Mouse (Mus musculus): ENCODE measurements around the gene Slc9a3r2. TPM values are rescaled to one million over a fixed set of nuclear protein-coding genes. Genes with fewer than 3 reads are reported as not detected.

The Slc9a3r2 gene
- polyA plus RNA-seq (2017; shearing (Covaris generic)): 0.20 TPM

GRCm38 (mm10) chr17:24650070-24650616 lies at the start of gene Slc9a3r2:
Gene Slc9a3r2 (minus strand): TSS chr17:24650327.

DNA sequence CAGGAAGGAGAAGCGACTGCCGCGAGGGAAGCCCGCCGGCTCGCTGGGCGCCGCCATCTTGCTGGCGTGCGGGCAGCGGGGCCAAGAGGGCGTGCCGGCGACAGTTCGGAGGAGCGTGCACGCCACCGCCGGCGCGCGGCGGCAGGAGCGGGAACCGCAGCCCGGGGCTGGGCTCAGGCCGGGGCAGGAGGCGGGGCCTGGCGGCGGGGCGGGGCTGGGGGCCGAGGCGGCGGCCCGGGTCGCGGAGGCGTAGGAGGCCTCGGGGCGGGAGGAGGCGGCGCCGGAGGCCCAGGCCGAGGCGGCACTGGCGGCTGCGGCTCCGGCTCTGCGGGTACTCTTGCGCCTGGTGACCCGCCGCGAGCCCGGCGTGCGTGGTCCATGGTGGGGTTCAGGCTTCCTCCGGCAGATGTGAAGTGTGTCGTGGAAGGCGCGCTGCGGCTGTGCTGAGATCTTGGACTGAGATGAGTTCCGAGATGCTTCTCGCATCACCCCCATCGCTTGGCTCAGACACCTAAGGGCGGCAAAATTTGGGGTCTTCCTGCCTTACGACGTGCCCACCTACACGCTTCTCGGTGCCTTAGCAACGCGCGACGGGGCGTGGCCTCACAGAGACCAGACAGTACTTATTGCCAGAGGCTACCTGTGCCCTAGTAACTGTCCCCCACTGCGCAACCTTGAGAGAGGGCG lies 46.0 kb upstream of the Slc9a3r2 start, which contains the start of the genes Gfer and Noxo1:
TSS of gene Gfer (minus strand) at position 146 of the 687 bp plus-strand sequence.
TSS of gene Noxo1 (plus strand) at position 224 of the 687 bp plus-strand sequence.

GRCm38 (mm10) chr17:24689251-24690081 lies 39.3 kb upstream of the Slc9a3r2 start, which contains the start of gene Syngr3:
Gene Syngr3 (minus strand): TSS chr17:24689955.

GRCm38 (mm10) chr17:24669545-24670245 lies 19.6 kb upstream of the Slc9a3r2 start, which contains the start of gene Zfp598:
Gene Zfp598 (plus strand): TSS chr17:24669687.

DNA sequence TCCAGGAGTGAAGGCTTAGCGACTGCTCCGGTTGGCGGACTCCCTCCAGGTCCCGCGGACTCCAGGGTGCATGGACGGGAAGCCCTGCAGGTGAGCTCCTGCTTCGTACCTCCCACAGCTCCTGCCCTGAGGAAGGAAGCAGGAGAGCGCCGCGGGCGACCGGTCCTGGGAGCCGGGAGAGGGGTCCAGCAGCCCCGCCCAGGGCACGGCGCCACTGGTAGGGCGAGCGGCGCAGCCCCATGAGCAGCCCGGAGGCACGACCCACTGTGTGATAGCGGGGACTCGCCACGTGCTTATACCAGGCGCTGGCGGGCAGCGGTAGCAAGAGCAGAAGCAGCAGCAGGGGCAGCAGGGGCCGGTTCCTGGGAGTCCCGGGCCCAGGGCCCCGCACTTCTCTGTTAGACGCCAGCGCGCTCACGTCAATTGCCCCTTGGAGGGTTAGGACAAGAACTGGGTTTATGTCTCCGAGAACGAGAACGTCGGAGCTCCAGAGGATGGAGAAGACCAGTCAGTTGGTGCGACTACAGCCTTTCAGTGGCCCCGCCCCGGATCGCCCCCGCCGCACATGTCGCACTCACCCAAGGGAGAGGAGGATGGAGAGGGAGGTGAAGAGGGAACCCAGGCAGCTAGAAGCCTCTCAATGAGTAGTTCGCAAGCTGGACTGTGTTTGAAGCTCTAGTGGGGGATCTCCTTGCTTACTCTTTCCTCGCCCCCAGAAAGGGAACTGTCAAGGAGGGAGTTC lies 8.1 kb upstream of the Slc9a3r2 start, which contains the start of gene Npw:
TSS of gene Npw (minus strand) at position 441 of the 742 bp plus-strand sequence.

GRCm38 (mm10) chr17:24632167-24632812 lies 17.8 kb downstream of the Slc9a3r2 start, which contains the start of the genes Tsc2 and Nthl1:
Gene Tsc2 (minus strand): TSS chr17:24632630.
Gene Nthl1 (plus strand): TSS chr17:24632680.

Other genes with a start within 250 kb of the Slc9a3r2 start
- gene Rnps1, start 235.8 kb downstream of the Slc9a3r2 start, polyA plus RNA-seq (2017; shearing (Covaris generic)): 284 TPM
- 34.1 TPM for gene Eci1, start 223.7 kb downstream of the Slc9a3r2 start, polyA plus RNA-seq (2017; shearing (Covaris generic))
- gene Dnase1l2, start 207.2 kb downstream of the Slc9a3r2 start, polyA plus RNA-seq (2017; shearing (Covaris generic)): 2.0 TPM
- gene E4f1, start 180.0 kb downstream of the Slc9a3r2 start, polyA plus RNA-seq (2017; shearing (Covaris generic)): 144 TPM
- gene Pgp, start 179.9 kb downstream of the Slc9a3r2 start, polyA plus RNA-seq (2017; shearing (Covaris generic)): 18.9 TPM
- gene Bricd5, start 176.4 kb downstream of the Slc9a3r2 start, polyA plus RNA-seq (2017; shearing (Covaris generic)): not detected
- gene Mlst8, start 171.2 kb downstream of the Slc9a3r2 start, polyA plus RNA-seq (2017; shearing (Covaris generic)): 24.2 TPM
- 0.16 TPM for gene Caskin1, start 161.7 kb downstream of the Slc9a3r2 start, polyA plus RNA-seq (2017; shearing (Covaris generic))
- gene Traf7, start 122.4 kb downstream of the Slc9a3r2 start, polyA plus RNA-seq (2017; shearing (Covaris generic)): 68.1 TPM
- 1.1 TPM for gene Rab26, start 116.1 kb downstream of the Slc9a3r2 start, polyA plus RNA-seq (2017; shearing (Covaris generic))
- 58.8 TPM for gene Pkd1, start 100.5 kb downstream of the Slc9a3r2 start, polyA plus RNA-seq (2017; shearing (Covaris generic))
- 44.1 TPM for gene Tsc2, start 17.7 kb downstream of the Slc9a3r2 start, polyA plus RNA-seq (2017; shearing (Covaris generic))
- gene Nthl1, start 17.6 kb downstream of the Slc9a3r2 start, polyA plus RNA-seq (2017; shearing (Covaris generic)): 3.7 TPM
- gene Npw, start 8.1 kb upstream of the Slc9a3r2 start, polyA plus RNA-seq (2017; shearing (Covaris generic)): not detected
- 23.2 TPM for gene Zfp598, start 19.4 kb upstream of the Slc9a3r2 start, polyA plus RNA-seq (2017; shearing (Covaris generic))
- not detected for gene Syngr3, start 39.6 kb upstream of the Slc9a3r2 start, polyA plus RNA-seq (2017; shearing (Covaris generic))
- 33.4 TPM for gene Gfer, start 45.8 kb upstream of the Slc9a3r2 start, polyA plus RNA-seq (2017; shearing (Covaris generic))
- 1.3 TPM for gene Noxo1, start 45.9 kb upstream of the Slc9a3r2 start, polyA plus RNA-seq (2017; shearing (Covaris generic))
- gene Tbl3, start 57.3 kb upstream of the Slc9a3r2 start, polyA plus RNA-seq (2017; shearing (Covaris generic)): 53.1 TPM
- gene Rnf151, start 67.7 kb upstream of the Slc9a3r2 start, polyA plus RNA-seq (2017; shearing (Covaris generic)): not detected
- gene Rps2, start 67.8 kb upstream of the Slc9a3r2 start, polyA plus RNA-seq (2017; shearing (Covaris generic)): 1,119 TPM
- 157 TPM for gene Ndufb10, start 74.2 kb upstream of the Slc9a3r2 start, polyA plus RNA-seq (2017; shearing (Covaris generic))
- not detected for gene Rpl3l, start 77.5 kb upstream of the Slc9a3r2 start, polyA plus RNA-seq (2017; shearing (Covaris generic))
- 11.7 TPM for gene Msrb1, start 86.3 kb upstream of the Slc9a3r2 start, polyA plus RNA-seq (2017; shearing (Covaris generic))
- not detected for gene Hs3st6, start 102.7 kb upstream of the Slc9a3r2 start, polyA plus RNA-seq (2017; shearing (Covaris generic))
- not detected for gene Meiob, start 154.0 kb upstream of the Slc9a3r2 start, polyA plus RNA-seq (2017; shearing (Covaris generic))
- gene Hagh, start 189.8 kb upstream of the Slc9a3r2 start, polyA plus RNA-seq (2017; shearing (Covaris generic)): 52.8 TPM
- gene Fahd1, start 200.0 kb upstream of the Slc9a3r2 start, polyA plus RNA-seq (2017; shearing (Covaris generic)): 1.6 TPM
- gene Igfals, start 215.7 kb upstream of the Slc9a3r2 start, polyA plus RNA-seq (2017; shearing (Covaris generic)): not detected
- gene Nubp2, start 236.0 kb upstream of the Slc9a3r2 start, polyA plus RNA-seq (2017; shearing (Covaris generic)): 74.6 TPM
- 57.3 TPM for gene Spsb3, start 236.3 kb upstream of the Slc9a3r2 start, polyA plus RNA-seq (2017; shearing (Covaris generic))
- 37.6 TPM for gene Eme2, start 244.8 kb upstream of the Slc9a3r2 start, polyA plus RNA-seq (2017; shearing (Covaris generic))
- gene Mrps34, start 244.8 kb upstream of the Slc9a3r2 start, polyA plus RNA-seq (2017; shearing (Covaris generic)): 67.2 TPM
- 24.2 TPM for gene Nme3, start 246.2 kb upstream of the Slc9a3r2 start, polyA plus RNA-seq (2017; shearing (Covaris generic))